Mouse (Mus musculus): Measurements from ENCODE around the gene Zfp688. TPM values are rescaled to one million over a fixed set of nuclear protein-coding genes. Genes with fewer than 3 reads are reported as not detected.
"Not testable (repeated sequence)": the region's sequence is repeated elsewhere in the genome, so short reads cannot be mapped to it uniquely, and the experiment has no call there.

Zfp688 gene
- not detected in 2 replicates for polyA plus RNA-seq (2012; ENCODE audit: insufficient read depth, insufficient read length, low replicate concordance, missing spikeins)

DNA sequence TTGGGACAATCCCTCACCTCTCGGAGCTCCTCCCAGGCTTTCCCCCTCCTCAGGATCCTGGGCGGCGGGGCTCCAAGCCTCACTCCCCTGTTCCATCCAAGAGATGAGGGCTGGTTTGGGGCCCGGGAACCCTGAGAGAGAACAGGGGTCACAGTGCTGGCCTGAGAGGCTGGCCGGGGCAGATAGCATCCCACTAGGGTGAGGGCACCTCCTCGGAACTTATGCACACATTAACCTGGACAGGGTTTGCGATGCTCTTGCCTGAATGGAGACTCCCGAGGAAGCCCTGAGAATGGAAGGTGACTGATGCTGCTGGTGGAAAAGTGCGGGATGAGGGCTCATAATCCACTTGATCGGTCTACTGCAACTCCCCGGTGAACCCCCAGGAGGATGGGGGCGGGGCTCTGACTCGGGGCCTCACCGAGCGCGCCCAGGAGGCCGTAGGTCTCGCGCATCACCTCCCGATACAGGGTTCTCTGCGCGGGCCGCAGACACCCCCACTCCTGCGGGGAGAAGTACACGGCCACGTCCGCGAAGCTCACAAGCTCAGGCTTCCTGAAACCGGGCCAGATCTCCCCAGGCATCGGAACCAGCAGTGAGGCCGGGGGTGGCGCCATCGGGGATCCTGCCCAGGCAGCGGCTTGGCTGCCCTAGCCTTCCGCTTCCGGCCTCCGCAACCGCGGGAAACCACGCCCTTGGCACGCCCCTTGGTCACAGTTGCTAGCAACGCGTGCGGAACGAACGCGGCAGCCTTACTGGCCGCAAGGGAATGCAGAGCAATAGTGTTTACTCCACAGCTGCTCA lies at the start of gene Zfp688:
Gene Zfp688, minus strand, starts transcription at position 681 of the 804 bp plus-strand sequence.
- under 1% methylated on average over 48 of the region's 48 CpGs for WGBS
- Histone ChIP-seq H3K4me1 (ENCODE audit: control insufficient read depth, insufficient read depth, low read length) (peaks cover 5% of the 10 kb centered on the region), H3K4me3 (ENCODE audit: insufficient read depth, low read depth, low read length) (peak within 1 kb of the TSS; percentile 86), H3K27ac (ENCODE audit: insufficient read depth, low read depth, low read length) (peak within 1 kb of the TSS; percentile 24; the same call in 1 of the 2 replicates)
- 0 out of 2 replicates have a peak, but pooled peaks have one; percentile 35 for TF ChIP-seq CTCF (IDR thresholded peaks at IDR 0.05; ENCODE audit: insufficient read depth, low read depth, low read length)
- TF ChIP-seq POLR2A (IDR thresholded peaks at IDR 0.05; ENCODE audit: insufficient read depth, low read depth, low read length): peak; percentile 85

DNA sequence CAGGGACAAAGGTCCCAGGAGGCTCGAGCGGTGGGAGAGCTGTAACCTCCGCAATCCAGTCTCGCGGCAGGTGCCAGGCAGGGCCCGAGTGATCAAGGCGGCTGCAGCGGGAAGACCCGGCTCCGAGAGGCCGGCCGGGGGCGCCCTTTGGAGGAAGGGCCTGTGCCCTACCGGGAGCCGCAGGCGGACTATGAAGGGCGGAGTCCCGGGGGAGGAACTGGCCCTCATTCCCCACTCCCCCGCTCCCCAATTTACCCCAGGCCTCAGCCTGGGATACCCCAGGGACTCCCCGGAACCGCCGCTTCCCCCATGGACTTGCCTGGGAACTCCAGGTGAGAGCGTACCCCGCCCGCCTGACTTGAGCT lies 49.8 kb upstream of the Zfp688 start:
- Histone ChIP-seq H3K27ac (ENCODE audit: insufficient read depth, low read depth, low read length) (peak overlapping the region; percentile 74), H3K4me3 (ENCODE audit: insufficient read depth, low read depth, low read length) (peak overlapping the region; percentile 69), H3K4me1 (ENCODE audit: control insufficient read depth, insufficient read depth, low read length) (peaks cover 6% of the 10 kb centered on the region; the same call in 1 of the 2 replicates)
- under 1% methylated on average over 24 of the region's 25 CpGs for WGBS
- TF ChIP-seq CTCF (IDR thresholded peaks at IDR 0.05; ENCODE audit: insufficient read depth, low read depth, low read length): no peak
- no peak; the same call in 1 of the 2 replicates for TF ChIP-seq POLR2A (IDR thresholded peaks at IDR 0.05; ENCODE audit: insufficient read depth, low read depth, low read length)

DNA sequence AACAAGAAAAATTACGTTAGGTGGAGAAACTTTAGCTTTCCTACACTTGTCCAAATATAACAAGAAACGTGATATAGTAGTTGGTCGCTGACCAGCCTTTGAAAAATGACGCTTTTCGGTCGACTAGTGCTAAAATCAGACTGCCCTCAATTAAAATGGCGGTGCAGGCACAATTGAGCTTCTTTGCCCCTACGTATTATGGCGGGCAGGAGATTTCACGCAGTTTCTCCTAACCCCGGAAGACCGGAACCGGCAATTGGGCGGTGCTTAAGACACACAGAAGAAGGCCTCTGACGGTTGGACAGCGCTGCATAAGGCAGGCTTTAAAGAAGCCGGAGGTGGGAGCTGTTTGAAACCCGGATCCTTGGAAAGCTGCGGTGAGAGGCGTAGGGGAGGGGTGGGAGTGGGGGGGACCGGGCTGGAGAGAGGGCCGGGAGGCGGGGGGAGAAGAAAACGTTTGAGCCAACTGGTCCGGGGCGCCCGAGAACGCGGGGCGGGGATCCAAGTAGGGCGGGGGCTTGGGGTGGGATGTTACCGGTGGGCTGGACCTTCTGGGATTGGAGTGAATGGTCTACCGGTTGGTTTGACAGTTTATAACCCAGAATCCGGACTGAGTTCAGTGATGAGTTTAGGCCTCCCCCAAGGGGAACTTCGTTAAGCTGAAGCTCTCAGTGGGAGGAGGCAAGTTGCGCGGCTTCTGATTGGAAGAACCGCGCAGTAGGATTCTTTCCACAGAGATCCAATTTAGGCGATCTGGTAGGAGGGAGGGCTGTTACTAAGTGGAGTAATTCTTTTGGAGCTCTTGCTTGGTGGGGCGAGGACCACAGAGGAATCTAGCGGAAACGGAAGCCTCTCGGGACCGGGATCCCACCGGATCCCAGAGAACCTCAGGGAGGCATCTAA lies 49.1 kb upstream of the Zfp688 start:
- WGBS: under 1% methylated on average over 46 of the region's 46 CpGs
- TF ChIP-seq CTCF (IDR thresholded peaks at IDR 0.05; ENCODE audit: insufficient read depth, low read depth, low read length) (no peak), POLR2A (IDR thresholded peaks at IDR 0.05; ENCODE audit: insufficient read depth, low read depth, low read length) (peak; percentile 42; the same call in 1 of the 2 replicates)

DNA sequence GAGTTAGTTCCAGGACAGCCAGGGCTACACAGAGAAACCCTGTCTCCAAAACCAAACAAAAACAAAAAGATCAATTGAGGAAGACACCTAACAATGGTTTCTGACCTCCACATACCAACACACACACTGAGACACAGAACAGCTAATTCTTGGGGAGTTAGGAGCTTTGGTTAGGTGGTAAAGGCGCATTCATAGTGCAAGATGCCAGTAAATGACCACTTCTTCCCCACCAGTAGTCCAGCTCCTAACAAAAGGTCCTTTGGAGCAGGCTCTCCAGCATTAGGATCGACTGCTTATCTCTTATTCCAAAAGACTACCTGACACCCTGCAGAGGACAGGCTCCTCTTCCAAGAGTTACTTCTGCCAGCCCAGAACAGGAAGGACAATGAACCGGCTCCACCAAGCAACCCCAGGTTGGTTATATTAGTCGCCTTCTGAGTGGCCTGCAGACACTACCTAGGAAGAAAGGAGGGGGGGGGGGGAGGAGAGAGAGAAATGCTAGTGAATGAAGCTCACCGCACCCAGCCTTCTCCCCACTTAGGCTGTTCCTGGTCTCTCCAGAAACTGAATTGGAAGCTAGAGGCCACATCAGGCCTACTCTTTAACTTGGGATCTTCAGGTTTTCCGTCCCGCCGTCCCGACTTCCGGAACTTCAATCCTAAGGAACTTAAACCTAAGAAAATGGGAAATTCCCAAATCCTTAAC lies 48.3 kb upstream of the Zfp688 start:
- WGBS: 6% methylated on average over 10 of the region's 10 CpGs
- Histone ChIP-seq H3K27ac (ENCODE audit: insufficient read depth, low read depth, low read length) (peak overlapping the region; percentile 76), H3K4me1 (ENCODE audit: control insufficient read depth, insufficient read depth, low read length) (peaks cover 4% of the 10 kb centered on the region; the same call in 1 of the 2 replicates), H3K4me3 (ENCODE audit: insufficient read depth, low read depth, low read length) (peak overlapping the region; percentile 69)
- TF ChIP-seq POLR2A (IDR thresholded peaks at IDR 0.05; ENCODE audit: insufficient read depth, low read depth, low read length) (no peak), CTCF (IDR thresholded peaks at IDR 0.05; ENCODE audit: insufficient read depth, low read depth, low read length) (no peak)

More for the DNA sequence above, 49.1 kb upstream of the Zfp688 start:
- Histone ChIP-seq H3K27ac (ENCODE audit: insufficient read depth, low read depth, low read length) (peak overlapping the region; percentile 76), H3K4me1 (ENCODE audit: control insufficient read depth, insufficient read depth, low read length) (peaks cover 4% of the 10 kb centered on the region; the same call in 1 of the 2 replicates), H3K4me3 (ENCODE audit: insufficient read depth, low read depth, low read length) (peak overlapping the region; percentile 69)

DNA sequence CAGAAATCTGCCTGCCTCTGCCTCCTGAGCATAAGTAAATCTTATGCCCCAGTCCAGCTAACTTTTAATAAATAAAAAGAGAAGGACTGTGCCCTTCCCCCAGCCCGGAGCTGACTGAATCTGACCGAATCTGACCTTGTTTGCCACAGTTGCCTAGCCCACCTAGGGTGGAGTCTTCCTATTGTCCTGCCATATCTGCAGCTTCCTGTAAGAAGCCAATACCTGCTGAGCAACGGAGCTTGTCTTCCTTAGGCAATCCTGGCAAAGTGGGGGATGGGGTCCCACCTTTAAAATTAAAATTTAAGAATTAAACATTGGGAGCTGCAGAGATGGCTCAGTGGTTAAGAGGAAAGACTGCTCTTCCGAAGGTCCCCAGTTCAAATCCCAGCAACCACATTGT lies 44.7 kb upstream of the Zfp688 start:
- H3K27ac ChIP-seq (ENCODE audit: insufficient read depth, low read depth, low read length): no peak overlapping the region
- WGBS: 95% methylated on average over 4 of the region's 4 CpGs
- TF ChIP-seq POLR2A (IDR thresholded peaks at IDR 0.05; ENCODE audit: insufficient read depth, low read depth, low read length) (no peak), CTCF (IDR thresholded peaks at IDR 0.05; ENCODE audit: insufficient read depth, low read depth, low read length) (no peak)
- no peaks in the 10 kb centered on the region for H3K4me1 ChIP-seq (ENCODE audit: control insufficient read depth, insufficient read depth, low read length)
- no peak overlapping the region for H3K4me3 ChIP-seq (ENCODE audit: insufficient read depth, low read depth, low read length)

DNA sequence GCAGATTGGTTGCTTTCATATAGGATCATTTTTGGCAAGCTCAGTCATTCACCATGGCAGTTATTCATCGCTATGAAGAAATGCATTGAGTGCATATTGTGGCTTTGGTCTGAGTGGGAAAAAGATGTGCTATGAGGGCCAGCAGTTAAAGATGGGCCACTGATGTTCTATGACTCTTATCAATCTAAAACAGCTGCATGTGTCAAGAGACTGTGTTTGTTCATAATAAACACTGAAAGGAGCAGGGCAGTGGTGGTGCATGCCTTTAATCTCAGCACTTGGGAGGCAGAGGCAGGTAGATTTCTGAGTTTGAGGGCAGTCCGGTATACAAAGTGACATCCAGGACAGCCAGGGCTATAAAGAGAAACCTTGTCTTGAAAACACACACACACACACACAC lies 43.8 kb upstream of the Zfp688 start:
- 100% methylated on average over 2 of the region's 2 CpGs for WGBS
- not testable (repeated sequence) for H3K4me1 ChIP-seq (ENCODE audit: control insufficient read depth, insufficient read depth, low read length); H3K27ac ChIP-seq (ENCODE audit: insufficient read depth, low read depth, low read length); H3K4me3 ChIP-seq (ENCODE audit: insufficient read depth, low read depth, low read length)

DNA sequence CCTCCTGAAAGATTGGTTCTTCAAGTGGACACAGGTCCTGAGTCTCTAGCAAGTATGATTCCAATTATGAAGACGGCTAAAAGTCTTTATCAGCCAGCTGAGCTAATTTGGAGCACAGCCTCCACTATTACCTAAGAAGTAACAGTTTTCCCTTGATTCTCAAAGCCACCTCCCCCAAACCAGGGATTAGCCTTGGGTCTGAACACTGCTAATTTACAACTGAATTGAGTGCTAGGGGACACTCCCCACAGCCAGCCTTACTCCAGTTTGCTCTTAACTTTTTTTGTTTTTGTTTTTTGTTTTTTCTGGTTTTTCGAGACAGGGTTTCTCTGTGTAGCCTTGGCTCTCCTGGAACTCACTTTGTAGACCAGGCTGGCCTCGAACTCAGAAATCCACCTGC lies 43.3 kb upstream of the Zfp688 start:
- Histone ChIP-seq H3K27ac (ENCODE audit: insufficient read depth, low read depth, low read length) (no peak overlapping the region), H3K4me3 (ENCODE audit: insufficient read depth, low read depth, low read length) (no peak overlapping the region), H3K4me1 (ENCODE audit: control insufficient read depth, insufficient read depth, low read length) (no peaks in the 10 kb centered on the region)
- TF ChIP-seq POLR2A (IDR thresholded peaks at IDR 0.05; ENCODE audit: insufficient read depth, low read depth, low read length): no peak
- no peak for TF ChIP-seq CTCF (IDR thresholded peaks at IDR 0.05; ENCODE audit: insufficient read depth, low read depth, low read length)
- WGBS: 80% methylated on average over 3 of the region's 3 CpGs

DNA sequence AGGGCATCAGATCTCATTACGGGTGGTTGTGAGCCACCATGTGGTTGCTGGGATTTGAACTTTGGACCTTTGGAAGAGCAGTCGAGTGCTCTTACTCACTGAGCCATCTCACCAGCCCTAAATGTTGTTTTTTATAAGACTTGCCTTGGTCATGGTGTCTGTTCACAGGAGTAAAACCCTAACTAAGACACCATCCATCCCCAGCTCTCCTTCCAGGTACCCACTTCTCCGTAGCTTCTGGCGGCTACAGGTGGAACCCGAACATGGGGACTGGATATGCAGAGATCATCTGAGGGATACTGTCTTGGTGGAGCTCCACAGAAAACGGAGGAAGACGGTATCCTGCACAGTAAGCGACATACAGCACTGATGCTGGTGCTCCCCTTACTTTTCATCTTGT lies 37.4 kb upstream of the Zfp688 start, which contains the start of gene Prr14:
Gene Prr14, plus strand, starts transcription at position 301 of the 400 bp plus-strand sequence.
- not testable (repeated sequence) for H3K4me3 ChIP-seq (ENCODE audit: insufficient read depth, low read depth, low read length); H3K4me1 ChIP-seq (ENCODE audit: control insufficient read depth, insufficient read depth, low read length); H3K27ac ChIP-seq (ENCODE audit: insufficient read depth, low read depth, low read length)
- WGBS: 95% methylated on average over 8 of the region's 8 CpGs

DNA sequence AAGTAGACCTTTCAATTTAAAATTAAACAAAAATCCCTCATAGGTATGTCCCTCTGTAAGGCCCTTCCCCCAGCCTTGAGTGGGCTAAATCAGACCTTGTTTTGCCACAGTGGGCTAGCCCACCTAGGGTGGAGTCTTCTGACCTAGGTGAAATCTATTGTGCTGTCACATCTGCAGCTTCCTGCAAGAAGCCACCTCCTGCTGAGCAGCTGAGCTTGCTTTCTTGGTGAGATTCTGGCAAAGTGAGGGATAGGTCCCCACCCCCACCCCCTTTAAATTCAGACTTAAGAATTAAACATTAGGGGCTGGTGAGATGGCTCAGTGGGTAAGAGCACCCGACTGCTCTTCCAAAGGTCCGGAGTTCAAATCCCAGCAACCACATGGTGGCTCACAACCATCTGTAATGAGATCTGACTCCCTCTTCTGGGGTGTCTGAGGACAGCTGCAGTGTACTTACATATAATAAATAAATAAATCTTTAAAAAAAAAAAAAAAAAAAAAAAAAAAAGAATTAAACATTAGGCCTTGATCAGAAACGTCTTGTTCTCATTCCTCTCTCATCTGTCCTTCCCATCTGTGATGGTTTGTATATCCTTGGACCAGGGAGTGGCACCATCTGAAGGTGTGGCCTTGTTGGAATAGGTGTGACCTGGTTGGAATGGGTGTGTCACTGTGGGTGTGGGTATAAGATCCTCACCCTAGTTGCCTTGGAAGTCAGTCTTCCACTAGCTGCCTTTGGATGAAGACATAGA lies 36.7 kb upstream of the Zfp688 start:
- not testable (repeated sequence) for H3K4me3 ChIP-seq (ENCODE audit: insufficient read depth, low read depth, low read length); H3K4me1 ChIP-seq (ENCODE audit: control insufficient read depth, insufficient read depth, low read length); H3K27ac ChIP-seq (ENCODE audit: insufficient read depth, low read depth, low read length)
- WGBS: 83% methylated on average over 3 of the region's 3 CpGs
